Mouse (Mus musculus) right cerebral cortex, postnatal 4 days (tissue): ENCODE measurements around the gene Prelp.
A peak's percentile ranks its signal among the peaks of the same experiment; 100 is the strongest.

Source experiments
- DNase-seq: peaks from one replicate; pipeline ENCODE4 v3.0.0-alpha.2; 2022

Gene Prelp

GRCm38 (mm10) chr1:133933301-133934195 is 12.3 kb upstream of the Prelp start:
- no peak for DNase-seq

- DNase-seq = no peak
These were observed 8.8 kb upstream of the Prelp start for GRCm38 (mm10) chr1:133929980-133930379.

GRCm38 (mm10) chr1:133925223-133925622 is 4.0 kb upstream of the Prelp start:
- no peak for DNase-seq

- DNase-seq = peak; percentile 50
These were observed 3.1 kb upstream of the Prelp start for GRCm38 (mm10) chr1:133924141-133924875.

DNA sequence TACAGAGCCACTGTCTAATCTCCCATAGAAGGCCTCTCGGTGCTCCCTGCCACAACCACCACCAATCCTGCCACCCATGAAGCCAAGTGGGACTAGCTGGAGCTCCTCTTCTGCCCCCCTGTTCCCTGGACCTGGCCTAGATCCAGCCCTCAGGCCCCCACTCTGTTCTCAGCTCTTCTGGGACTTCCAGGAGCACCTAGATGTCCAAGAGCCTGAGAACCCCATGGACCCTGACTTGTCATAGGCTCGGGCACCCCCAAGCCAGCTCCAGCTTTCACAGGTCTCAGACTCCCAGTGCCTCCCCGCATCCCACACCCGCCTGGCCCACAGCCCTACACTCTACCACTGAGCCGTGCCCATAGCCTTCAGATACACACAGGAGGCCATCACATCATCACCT is 1.9 kb upstream of the Prelp start:
- DNase-seq = no peak

GRCm38 (mm10) chr1:133920876-133921275 is 338 bp downstream of the Prelp start:
- no peak for DNase-seq

- no peak for DNase-seq
These were observed 813 bp downstream of the Prelp start for GRCm38 (mm10) chr1:133920401-133920800.

- DNase-seq = no peak
These were observed 3.1 kb downstream of the Prelp start for GRCm38 (mm10) chr1:133918088-133918470.

DNA sequence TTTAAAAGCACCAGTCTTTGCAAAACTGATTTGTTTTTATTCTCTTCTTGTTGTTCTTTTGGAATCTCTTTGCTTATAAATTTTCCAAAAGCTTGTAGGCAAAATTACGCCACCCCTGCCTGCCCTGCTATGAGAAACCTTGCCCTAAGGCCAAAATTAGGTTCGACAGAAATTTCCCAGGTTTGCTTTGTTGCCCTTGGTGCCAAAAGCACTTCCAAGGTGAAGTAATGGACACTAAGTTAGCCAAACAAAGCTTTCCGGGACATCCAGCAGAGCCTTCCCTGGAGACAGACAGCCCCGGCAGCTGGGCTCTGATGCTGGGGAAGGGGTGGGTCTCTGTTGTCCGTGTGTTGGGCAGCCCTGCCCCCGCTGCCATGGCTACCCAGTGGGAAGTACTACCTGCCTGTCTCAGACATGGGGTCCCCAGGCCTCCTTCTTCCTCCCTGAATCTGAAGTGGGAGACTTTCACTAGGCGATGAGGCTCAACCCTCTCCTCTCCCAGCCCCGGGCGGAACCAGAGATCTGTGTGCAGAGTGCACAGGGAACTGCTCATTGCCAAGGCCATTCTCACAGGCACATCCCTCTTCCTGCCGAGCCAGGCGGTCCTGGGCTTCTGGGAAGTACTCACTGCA is 3.6 kb downstream of the Prelp start:
- DNase-seq = no peak

DNA sequence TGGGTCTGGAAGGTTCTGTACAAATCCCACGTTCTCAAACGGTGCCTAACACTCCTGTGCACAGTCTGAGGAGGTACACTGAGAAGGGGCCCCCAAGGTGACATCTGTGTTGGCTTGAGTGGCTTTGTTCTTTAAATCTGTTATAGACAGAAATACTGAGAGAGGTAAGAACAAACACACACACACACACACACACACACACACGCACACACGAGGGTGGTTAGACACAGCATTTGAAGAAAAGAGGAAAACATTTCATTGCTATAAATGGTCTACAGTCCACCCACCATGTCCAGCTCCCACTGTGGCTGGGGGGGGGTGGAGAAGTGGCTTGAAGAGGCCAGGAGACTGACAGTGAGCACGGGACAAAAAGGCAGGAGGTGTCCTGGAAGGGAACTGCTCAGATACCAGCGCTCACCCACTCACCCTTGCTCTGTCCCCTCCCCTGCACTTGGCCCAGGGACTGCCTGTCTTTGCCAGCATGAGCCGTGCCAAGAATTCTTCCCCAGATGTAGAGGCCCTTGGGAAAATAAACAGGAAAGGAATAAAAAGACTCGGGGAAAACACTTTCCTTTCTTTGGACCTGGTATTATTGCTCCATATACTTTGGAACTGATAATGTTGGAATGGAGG is 5.4 kb downstream of the Prelp start:
- DNase-seq = peak; percentile 45

DNA sequence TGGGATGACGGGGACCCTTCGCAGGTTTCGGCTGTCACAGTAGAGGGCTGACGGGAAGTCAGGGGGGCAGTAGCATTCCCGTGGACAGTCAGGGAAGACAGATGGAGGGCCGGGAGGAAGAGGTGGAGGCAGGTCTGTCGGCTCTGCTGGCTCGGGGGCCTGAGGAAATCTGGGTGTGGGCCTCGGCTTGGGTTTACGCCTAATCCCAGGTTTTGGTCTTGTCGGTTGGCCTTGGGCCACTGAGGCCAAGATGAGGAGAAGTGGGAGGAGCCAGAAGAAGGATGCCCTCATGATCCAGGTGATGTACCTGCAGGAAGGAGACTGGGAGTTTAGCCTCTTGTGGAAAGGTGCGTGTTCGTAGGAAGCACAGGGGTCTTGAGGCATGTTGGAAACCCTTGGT is 6.1 kb downstream of the Prelp start:
- no peak for DNase-seq

DNA sequence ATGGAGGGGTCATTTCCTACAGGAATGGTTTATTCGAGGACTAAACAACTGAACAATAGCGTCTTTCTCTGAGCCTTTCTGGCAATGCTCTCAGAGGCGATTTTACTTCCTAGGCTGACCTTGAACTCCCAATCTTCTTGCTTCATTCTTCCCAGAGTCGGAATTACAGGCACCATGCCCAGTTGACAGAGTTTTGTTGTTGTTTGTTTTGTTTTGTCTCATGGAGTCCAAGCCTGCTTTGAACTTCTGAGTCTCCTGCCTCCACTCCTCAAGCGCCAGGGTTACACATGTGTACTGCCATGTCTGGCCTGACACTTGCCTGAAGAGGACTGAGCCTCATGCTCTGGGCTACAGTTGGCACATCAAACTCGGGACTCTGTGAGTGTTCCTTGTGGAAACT is 8.2 kb downstream of the Prelp start:
- no peak for DNase-seq

- peak; percentile 85 for DNase-seq
These were observed 9.8 kb downstream of the Prelp start for GRCm38 (mm10) chr1:133911456-133911855.

DNA sequence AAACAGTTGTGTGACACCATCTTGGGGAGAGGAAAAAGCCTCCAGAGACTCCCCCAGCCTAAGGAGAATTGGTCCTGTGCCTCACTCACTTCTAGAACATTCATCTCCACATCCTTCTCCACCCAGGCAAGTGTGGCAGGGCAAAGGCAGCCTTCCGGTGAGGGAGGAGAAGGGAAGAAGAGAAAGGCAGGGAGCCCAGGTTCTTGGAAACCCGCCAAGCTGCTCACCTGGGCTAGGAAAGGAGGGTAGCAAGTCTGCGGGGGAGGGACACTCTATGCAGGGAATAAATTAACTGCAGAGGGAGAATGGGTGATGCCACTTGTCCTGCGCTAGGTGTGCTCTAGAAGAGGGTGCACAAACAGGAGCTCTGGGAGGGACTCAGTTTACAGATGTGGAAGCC is 10.2 kb downstream of the Prelp start:
- no peak for DNase-seq

DNA sequence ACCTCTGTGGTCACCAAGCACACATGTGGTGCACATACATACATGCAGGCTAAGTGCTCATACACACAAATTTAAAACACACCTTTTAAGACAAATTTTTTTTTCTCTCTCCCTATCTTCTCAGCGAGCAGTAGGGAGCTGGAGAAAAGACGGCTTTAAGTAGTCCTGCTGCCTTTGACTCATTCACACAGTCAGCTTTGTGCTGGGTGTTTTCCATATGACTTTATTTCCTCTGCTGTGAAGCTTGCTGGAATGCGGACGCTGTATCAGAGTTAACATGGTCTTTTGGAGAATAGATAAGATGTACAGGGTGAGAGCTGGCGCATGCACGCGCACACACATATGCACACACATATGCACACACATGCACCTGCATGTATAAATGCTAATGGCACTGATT is 11.1 kb downstream of the Prelp start:
- no peak for DNase-seq

- DNase-seq = peak; percentile 61
These were observed 12.3 kb downstream of the Prelp start for GRCm38 (mm10) chr1:133908659-133909575.

GRCm38 (mm10) chr1:133907949-133908658 is 13.1 kb downstream of the Prelp start, which contains the start of gene Optc:
TSS of gene Optc (minus strand) at chr1:133907999.
- peak; percentile 75 for DNase-seq

GRCm38 (mm10) chr1:133906420-133906819 is 14.8 kb downstream of the Prelp start:
- no peak for DNase-seq

- no peak for DNase-seq
These were observed 20.4 kb downstream of the Prelp start for GRCm38 (mm10) chr1:133900825-133901224.

DNA sequence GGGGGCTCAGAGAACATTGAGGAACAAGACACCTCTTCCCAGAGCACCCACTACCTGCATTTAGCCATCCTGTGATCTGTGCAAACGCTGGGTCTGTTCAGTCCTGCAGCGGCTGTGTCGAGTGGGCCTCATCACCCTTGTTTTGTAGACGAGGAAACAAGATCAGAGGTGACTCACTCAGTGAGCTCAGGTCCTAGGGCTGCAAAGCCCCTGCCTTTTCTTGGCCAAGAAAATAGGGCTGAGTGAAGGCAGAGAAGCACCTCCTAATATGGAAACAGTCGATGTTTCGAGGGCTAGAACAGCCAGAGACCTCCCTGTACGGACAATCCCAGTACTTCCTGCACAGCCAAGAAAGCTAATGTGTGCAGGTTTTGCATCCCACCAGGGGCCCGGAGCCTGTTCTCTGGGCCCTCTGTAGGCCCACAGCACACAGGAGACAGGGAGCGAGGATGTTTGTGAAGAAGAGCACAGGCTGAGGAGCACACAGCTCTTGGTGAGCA is 22.1 kb downstream of the Prelp start:
- no peak for DNase-seq

- no peak for DNase-seq
These were observed 23.9 kb downstream of the Prelp start for GRCm38 (mm10) chr1:133897293-133897692.
